Mouse (Mus musculus) CD4-positive, CD25-positive, alpha-beta regulatory T cell, adult 2 months (primary cell): ENCODE data around the gene Cd244a.

Experiments used
- DNase-seq: peaks from one replicate; pipeline ENCODE4 v3.0.0-alpha.2; 2012; ENCODE audit warnings: low read depth, low spot score

Gene Cd244a

DNA sequence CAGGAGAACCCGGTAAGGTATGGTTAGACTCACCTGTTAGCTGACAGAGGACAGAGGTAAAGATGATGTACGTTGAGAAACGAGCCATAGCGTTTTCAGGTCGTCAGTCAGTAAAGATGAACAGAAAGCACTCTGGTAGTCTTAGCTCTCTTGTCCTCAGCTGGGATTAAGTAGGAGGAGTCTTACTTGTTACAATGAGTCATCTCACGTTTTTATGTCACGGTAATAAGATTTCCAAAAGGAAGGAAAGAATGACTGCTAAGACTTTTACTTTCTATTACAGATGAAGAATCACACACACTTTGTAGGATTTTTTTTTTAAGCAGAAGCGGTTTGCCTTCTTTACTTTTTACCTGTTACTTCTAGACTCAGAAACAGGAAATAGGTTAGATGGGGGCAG, 89.8 kb downstream of the Cd244a start:
- DNase-seq, result peak; percentile 57

DNA sequence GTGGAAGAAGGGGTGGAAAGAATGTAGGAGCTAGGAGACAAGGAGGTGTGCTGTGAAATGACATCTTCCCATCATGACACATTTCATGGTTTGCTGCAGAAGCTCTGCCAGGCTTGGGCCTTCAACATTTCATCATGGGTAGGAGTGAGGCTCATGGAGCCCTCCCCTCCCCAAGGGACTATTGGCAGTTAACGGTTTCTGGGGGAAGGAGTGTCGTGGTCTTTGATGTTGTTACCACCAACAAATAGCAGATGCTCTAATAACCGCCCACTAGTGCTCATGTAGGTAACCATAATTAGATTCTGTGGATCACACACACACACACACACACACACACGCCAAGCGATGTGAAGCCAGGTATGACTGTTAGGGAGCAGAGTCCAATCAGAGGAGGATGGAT, 93.7 kb downstream of the Cd244a start, which contains the start of gene Slamf7:
Gene Slamf7 (minus strand): TSS at position 302 of the 400 bp plus-strand sequence.
- no peak for DNase-seq

DNA sequence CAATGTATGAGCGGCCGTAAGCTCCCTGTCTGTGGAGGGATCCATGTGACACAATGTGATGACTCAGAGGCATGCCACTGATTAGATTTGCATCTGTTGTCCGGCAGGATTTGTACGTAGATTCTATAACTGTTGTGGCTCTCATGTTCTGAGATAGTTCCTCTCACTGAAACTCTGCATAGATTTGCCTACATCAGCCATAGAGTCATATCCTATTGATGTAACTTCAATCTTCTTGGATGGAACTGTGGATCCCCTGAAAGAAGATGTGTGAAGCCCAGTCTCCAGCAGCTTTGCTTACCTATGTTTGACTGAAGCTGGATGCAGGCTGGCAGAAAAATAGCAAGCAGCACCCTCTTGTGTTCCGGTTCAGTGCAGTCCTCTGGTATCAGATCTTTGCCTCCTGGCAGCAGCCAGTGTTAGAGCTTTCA, 99.6 kb downstream of the Cd244a start:
- DNase-seq, result peak; percentile 39
